Mouse (Mus musculus): ENCODE measurements around the gene Gm20521. TPM values are rescaled to one million over a fixed set of nuclear protein-coding genes. Genes with fewer than 3 reads are reported as not detected.
"Not testable (repeated sequence)": the region's sequence is repeated elsewhere in the genome, so short reads cannot be mapped to it uniquely, and the experiment has no call there.

Gm20521 gene
- polyA plus RNA-seq, 1 experiment from 2014 or later, result 0.25 TPM

GRCm38 (mm10) chr14:54942479-54942878, 59.2 kb downstream of the Gm20521 start:
- Histone ChIP-seq H3K36me3 (replicated peaks) (no peaks in the 10 kb centered on the region), H3K27ac (replicated peaks) (no peak overlapping the region), H3K9me3 (no peaks in the 10 kb centered on the region), H3K27me3 (replicated peaks; ENCODE audit: low read depth, poor library complexity, severe bottlenecking) (no peaks in the 10 kb centered on the region), H3K4me3 (no peak overlapping the region), H3K4me1 (peaks cover 6% of the 10 kb centered on the region; the same call in 1 of the 2 replicates)
- 86% methylated on average over 8 of the region's 8 CpGs for WGBS
- DNase-seq (ENCODE audit: low spot score), result no peak

GRCm38 (mm10) chr14:54943971-54944370, 60.7 kb downstream of the Gm20521 start:
- Histone ChIP-seq H3K36me3 (replicated peaks) (no peaks in the 10 kb centered on the region), H3K9me3 (no peaks in the 10 kb centered on the region), H3K27ac (replicated peaks) (no peak overlapping the region), H3K4me3 (no peak overlapping the region), H3K27me3 (replicated peaks; ENCODE audit: low read depth, poor library complexity, severe bottlenecking) (no peaks in the 10 kb centered on the region), H3K4me1 (peaks cover 6% of the 10 kb centered on the region; the same call in 1 of the 2 replicates)
- DNase-seq (ENCODE audit: low spot score), result no peak
- WGBS, result 88% methylated on average over 7 of the region's 7 CpGs

GRCm38 (mm10) chr14:54944939-54945338, 61.7 kb downstream of the Gm20521 start:
- 87% methylated on average over 2 of the region's 2 CpGs for WGBS
- no peak for DNase-seq (ENCODE audit: low spot score)
- no peaks in the 10 kb centered on the region for H3K36me3 ChIP-seq (replicated peaks)
- peaks cover 5% of the 10 kb centered on the region for H3K27me3 ChIP-seq (replicated peaks; ENCODE audit: low read depth, poor library complexity, severe bottlenecking)
- no peak overlapping the region for H3K4me3 ChIP-seq
- no peak overlapping the region for H3K27ac ChIP-seq (replicated peaks)
- no peaks in the 10 kb centered on the region for H3K4me1 ChIP-seq
- no peaks in the 10 kb centered on the region for H3K9me3 ChIP-seq

- no peak for DNase-seq (ENCODE audit: low spot score)
- H3K9me3 ChIP-seq, result no peaks in the 10 kb centered on the region
- no peak overlapping the region for H3K27ac ChIP-seq (replicated peaks)
- peaks cover 10% of the 10 kb centered on the region for H3K27me3 ChIP-seq (replicated peaks; ENCODE audit: low read depth, poor library complexity, severe bottlenecking)
- 83% methylated on average over 19 of the region's 19 CpGs for WGBS
- no peak overlapping the region for H3K4me3 ChIP-seq
- H3K36me3 ChIP-seq (replicated peaks), result no peaks in the 10 kb centered on the region
- no peaks in the 10 kb centered on the region for H3K4me1 ChIP-seq
Measured at GRCm38 (mm10) chr14:54945975-54946704, 62.9 kb downstream of the Gm20521 start.

GRCm38 (mm10) chr14:54947008-54947407, 63.8 kb downstream of the Gm20521 start:
- not testable (repeated sequence) for H3K4me1 ChIP-seq; H3K36me3 ChIP-seq (replicated peaks); H3K4me3 ChIP-seq; H3K27ac ChIP-seq (replicated peaks); DNase-seq (ENCODE audit: low spot score); H3K9me3 ChIP-seq
- 87% methylated on average over 11 of the region's 11 CpGs for WGBS
- peaks cover 10% of the 10 kb centered on the region for H3K27me3 ChIP-seq (replicated peaks; ENCODE audit: low read depth, poor library complexity, severe bottlenecking)

Other genes starting within 250 kb of the Gm20521 start
- gene Gm17606, start 242.5 kb upstream of the Gm20521 start, polyA plus RNA-seq (2016; fragmentation: Nextera tagmentation; extraction: Ambion mirVana), result not detected in 2 replicates
- 5.3 and 6.0 TPM in 2 replicates for gene Cdh24, start 242.1 kb upstream of the Gm20521 start, polyA plus RNA-seq (2016; fragmentation: Nextera tagmentation; extraction: Ambion mirVana)
- 115 and 116 TPM in 2 replicates for gene 1700123O20Rik, start 197.2 kb upstream of the Gm20521 start, polyA plus RNA-seq (2016; fragmentation: Nextera tagmentation; extraction: Ambion mirVana)
- 150 and 152 TPM in 2 replicates for gene Acin1, start 196.5 kb upstream of the Gm20521 start, polyA plus RNA-seq (2016; fragmentation: Nextera tagmentation; extraction: Ambion mirVana)
- gene Gm29776, start 184.6 kb upstream of the Gm20521 start, polyA plus RNA-seq (2016; fragmentation: Nextera tagmentation; extraction: Ambion mirVana), result 0.10 and 0.12 TPM in 2 replicates
- not detected in 2 replicates for gene Cebpe, start 171.3 kb upstream of the Gm20521 start, polyA plus RNA-seq (2016; fragmentation: Nextera tagmentation; extraction: Ambion mirVana)
- gene Slc7a8, start 101.5 kb upstream of the Gm20521 start, polyA plus RNA-seq (2016; fragmentation: Nextera tagmentation; extraction: Ambion mirVana), result 1.3 and 1.6 TPM in 2 replicates
- gene Rnf212b, start 69.3 kb upstream of the Gm20521 start, polyA plus RNA-seq (2016; fragmentation: Nextera tagmentation; extraction: Ambion mirVana), result not detected in 2 replicates
- gene Homez, start 12.5 kb upstream of the Gm20521 start, polyA plus RNA-seq (2016; fragmentation: Nextera tagmentation; extraction: Ambion mirVana), result 20.3 and 22.1 TPM in 2 replicates
- gene Ppp1r3e, start 5.9 kb upstream of the Gm20521 start, polyA plus RNA-seq (2016; fragmentation: Nextera tagmentation; extraction: Ambion mirVana), result 0.56 and 0.60 TPM in 2 replicates
- 2.3 and 2.5 TPM in 2 replicates for gene Bcl2l2, start 64 bp upstream of the Gm20521 start, polyA plus RNA-seq (2016; fragmentation: Nextera tagmentation; extraction: Ambion mirVana)
- gene Pabpn1, start 9.1 kb downstream of the Gm20521 start, polyA plus RNA-seq (2016; fragmentation: Nextera tagmentation; extraction: Ambion mirVana), result 173 TPM in 2 replicates
- gene Slc22a17, start 29.7 kb downstream of the Gm20521 start, polyA plus RNA-seq (2016; fragmentation: Nextera tagmentation; extraction: Ambion mirVana), result 41.4 and 45.7 TPM in 2 replicates
- gene Efs, start 42.7 kb downstream of the Gm20521 start, polyA plus RNA-seq (2016; fragmentation: Nextera tagmentation; extraction: Ambion mirVana), result 42.4 and 42.9 TPM in 2 replicates
- gene Il25, start 49.3 kb downstream of the Gm20521 start, polyA plus RNA-seq (2016; fragmentation: Nextera tagmentation; extraction: Ambion mirVana), result 0.14 TPM in 1 of 2 replicates, not detected in the other
- 2.2 and 2.7 TPM in 2 replicates for gene Cmtm5, start 52.8 kb downstream of the Gm20521 start, polyA plus RNA-seq (2016; fragmentation: Nextera tagmentation; extraction: Ambion mirVana)
- gene Myh6, start 83.5 kb downstream of the Gm20521 start, polyA plus RNA-seq (2016; fragmentation: Nextera tagmentation; extraction: Ambion mirVana), result 0.26 and 2.0 TPM in 2 replicates
- not detected in 2 replicates for gene Gm17428, start 93.5 kb downstream of the Gm20521 start, polyA plus RNA-seq (2016; fragmentation: Nextera tagmentation; extraction: Ambion mirVana)
- gene Myh7, start 111.2 kb downstream of the Gm20521 start, polyA plus RNA-seq (2016; fragmentation: Nextera tagmentation; extraction: Ambion mirVana), result 1.9 and 8.4 TPM in 2 replicates
- gene Ngdn, start 132.0 kb downstream of the Gm20521 start, polyA plus RNA-seq (2016; fragmentation: Nextera tagmentation; extraction: Ambion mirVana), result 91.1 and 94.2 TPM in 2 replicates
- gene Zfhx2, start 208.9 kb downstream of the Gm20521 start, polyA plus RNA-seq (2016; fragmentation: Nextera tagmentation; extraction: Ambion mirVana), result 6.1 and 6.8 TPM in 2 replicates
- gene Thtpa, start 211.3 kb downstream of the Gm20521 start, polyA plus RNA-seq (2016; fragmentation: Nextera tagmentation; extraction: Ambion mirVana), result 22.4 and 22.8 TPM in 2 replicates
- gene Ap1g2, start 223.2 kb downstream of the Gm20521 start, polyA plus RNA-seq (2016; fragmentation: Nextera tagmentation; extraction: Ambion mirVana), result 14.5 and 15.8 TPM in 2 replicates
- 0.45 and 0.81 TPM in 2 replicates for gene Jph4, start 233.5 kb downstream of the Gm20521 start, polyA plus RNA-seq (2016; fragmentation: Nextera tagmentation; extraction: Ambion mirVana)

Measured in embryonic facial prominence, embryonic 10.5 days (tissue).